ENCODE assay signal across 11 mouse cellular contexts in the genomic region with DNA sequence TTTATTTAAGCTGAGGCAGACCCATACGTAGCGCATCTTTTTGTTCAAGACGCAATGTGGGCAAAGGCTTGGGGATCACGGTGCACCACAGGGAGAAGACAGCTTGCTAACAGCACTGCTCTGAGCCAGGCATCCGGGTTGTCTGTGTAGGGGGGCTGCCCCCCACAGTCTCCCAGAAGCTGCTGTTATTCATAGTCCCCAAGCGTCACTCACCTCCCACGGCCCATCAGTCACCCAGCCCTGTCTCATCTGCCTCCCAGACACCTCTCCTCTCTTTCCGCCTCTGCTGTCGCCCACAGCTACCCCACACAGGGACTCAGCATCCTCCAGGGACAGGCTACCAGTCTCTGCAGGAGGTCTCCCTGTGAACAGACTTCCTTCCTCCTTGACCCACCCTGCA.
A peak's percentile ranks its signal among the peaks of the same experiment; 100 is the strongest.
DNase-seq lines count a peak whose midpoint lies in the region.
"Had no signal": no experiment of that assay in that cellular context is flagged by ENCODE, and none has a peak within 500 bp of the region (broad histone marks: within the 10 kb centered on the region; RNA-seq: fewer than 3 reads in every experiment).

No protein-coding gene starts in this region.

- peak; percentile 93 for DNase-seq in right cerebral cortex, adult 18-20 months
- no peak for DNase-seq in right cerebral cortex, postnatal 4 days
- peak; percentile 71 for DNase-seq in layer of hippocampus, adult 9-10 months (ENCODE audit: low spot score)
- DNase-seq in left cerebral cortex, postnatal 14 days (ENCODE audit: low spot score in 2 of 2): peak; percentile 75 to 78
- DNase-seq in B cell, adult 2 months: no peak
- DNase-seq in spleen, postnatal 14 days (ENCODE audit: low spot score in 2 of 2): no peak
- no peak for DNase-seq in cerebellum, postnatal 4 days (ENCODE audit: low spot score in 2 of 2)
- DNase-seq in kidney, adult 9 months: no peak
- DNase-seq: cerebellum, adult 11-12 months; lung, embryonic 14.5 days; thymus, adult 18-20 months had no signal

- intact Hi-C loops in left cerebral cortex, postnatal 14 days (cut with DNase I): loop anchor here (2.0 kb wide), 1 partner anchor 14 kb away; no protein-coding TSS in a partner anchor

Comparison
In these comparisons a context has a peak if more than half of its experiments do, and no peak if none do; other contexts are left out.
1. DNase-seq: peak in right cerebral cortex, adult 18-20 months (single experiment), layer of hippocampus, adult 9-10 months (single experiment) and left cerebral cortex, postnatal 14 days (2 of 2); none in right cerebral cortex, postnatal 4 days (single experiment), B cell, adult 2 months (0 of 2), spleen, postnatal 14 days (0 of 2), cerebellum, postnatal 4 days (0 of 2) and kidney, adult 9 months (single experiment).